Mouse (Mus musculus) heart, adult 2 months (tissue): Measurements from ENCODE around the gene Impg1. TPM values are rescaled to one million over a fixed set of nuclear protein-coding genes. Genes with fewer than 3 reads are reported as not detected.

Experiments used
- DNase-seq, 2 experiments: peaks; one replicate each; pipeline ENCODE4 v3.0.0; 2021
- H3K27ac ChIP-seq: fragments of 200-600 bp; 2 replicates; pipeline ENCODE4 v1.8.1; 2022
- H3K27me3 ChIP-seq: fragments of 200-500 bp; 2 replicates; pipeline ENCODE4 v1.6.1; 2012; ENCODE audit warnings: mild to moderate bottlenecking, low read length, inconsistent platforms, mixed read lengths; ENCODE audit not compliant: control insufficient read depth, insufficient read depth
- H3K36me3 ChIP-seq: fragments of 200-500 bp; 2 replicates; pipeline ENCODE4 v1.6.1; 2012; ENCODE audit warnings: low read length, inconsistent platforms; ENCODE audit not compliant: control insufficient read depth, insufficient read depth
- H3K4me1 ChIP-seq: fragments of 200-500 bp; 2 replicates; pipeline ENCODE4 v1.6.1; 2011; ENCODE audit warnings: low read length; ENCODE audit not compliant: control insufficient read depth, insufficient read depth
- H3K4me3 ChIP-seq: fragments of 200-600 bp; 2 replicates; pipeline ENCODE4 v1.8.1; 2022
- H3K79me2 ChIP-seq: fragments of 200-500 bp; replicated peaks from 2 replicates; pipeline ENCODE4 v1.6.1; 2012; ENCODE audit warnings: mild to moderate bottlenecking, inconsistent platforms, low read length, moderate library complexity, mixed read lengths; ENCODE audit not compliant: control insufficient read depth, insufficient read depth
- H3K9ac ChIP-seq: fragments of 200-500 bp; 2 replicates; pipeline ENCODE4 v1.6.1; 2012; ENCODE audit warnings: low read depth, mild to moderate bottlenecking, control low read depth, inconsistent platforms, low read length, mixed read lengths
- CTCF ChIP-seq: fragments of 200-600 bp; IDR thresholded peaks from 2 replicates; pipeline ENCODE4 v1.8.1; 2022; ENCODE audit warnings: antibody characterized with exemption, mild to moderate bottlenecking, moderate library complexity
- EP300 ChIP-seq: fragments of 200-500 bp; IDR thresholded peaks from 2 replicates; pipeline ENCODE4 v1.6.1; 2011; ENCODE audit warnings: low read depth, low read length, control low read depth; ENCODE audit not compliant: insufficient read depth
- POLR2A ChIP-seq: fragments of 200-500 bp; IDR thresholded peaks from 2 replicates; pipeline ENCODE4 v1.6.1; 2011; ENCODE audit warnings: mild to moderate bottlenecking, low read depth, low read length, control low read depth; ENCODE audit not compliant: insufficient read depth
- WGBS: fragments of 180-500 bp; shearing (Covaris S2); methylation state at CpG from one replicate; pipeline ENCODE4 v1.1.7; 2018; 5-methylcytosine and 5-hydroxymethylcytosine counted together
- intact Hi-C: fragments of 180-260 bp; cut with DNase I; formaldehyde crosslinking; loops from one replicate; pipeline ENCODE4 v1.15.1; 2025
- polyA plus RNA-seq: library from polyadenylated mRNA; depleted of rRNA; stranded (reverse); fragments of >200 nt; gene quantifications from 2 replicates; pipeline ENCODE4 v1.2.3, GENCODE M21; 2012
- total RNA-seq, 2 experiments: library from RNA; stranded (reverse); gene quantifications; 2 replicates each; pipeline ENCODE4 v1.2.3; 2021

Gene Impg1
- total and polyA plus RNA-seq, 3 experiments = not detected

- H3K27ac ChIP-seq = no peak overlapping the region
- intact Hi-C loops = no loop called here
- DNase-seq = no peak
- no peak overlapping the region for H3K4me3 ChIP-seq
- 87% methylated on average over 2 of the region's 2 CpGs for whole genome bisulfite sequencing
- H3K36me3 ChIP-seq = no peaks in the 10 kb centered on the region
- H3K27me3 ChIP-seq = no peaks in the 10 kb centered on the region
- no peaks in the 10 kb centered on the region for H3K4me1 ChIP-seq
- no peak overlapping the region for H3K9ac ChIP-seq
- TF ChIP-seq CTCF = no peak
- no peak for TF ChIP-seq POLR2A
- TF ChIP-seq EP300 = no peak
- no peaks in the 10 kb centered on the region for H3K79me2 ChIP-seq
Observed at GRCm38 (mm10) chr9:80380078-80380645, 85.1 kb downstream of the Impg1 start.

DNA sequence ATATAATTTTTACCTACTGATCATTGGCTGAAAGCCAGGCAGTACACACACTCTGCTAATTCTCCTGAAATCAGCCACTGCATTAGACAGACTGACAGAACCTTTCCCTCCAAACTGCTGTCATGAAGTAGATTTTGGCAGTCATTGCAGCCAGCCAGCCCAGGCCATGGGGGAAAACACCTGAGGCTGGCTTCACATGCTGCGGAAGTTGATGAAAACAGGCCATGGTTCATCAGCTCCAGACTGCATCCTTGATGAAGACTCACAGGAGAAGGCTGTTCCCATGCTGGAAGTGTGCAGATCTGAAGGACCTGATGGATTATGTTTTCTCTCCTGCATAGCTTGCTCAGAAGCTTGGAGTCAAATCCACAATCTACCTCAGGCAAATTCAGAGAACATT, 91.2 kb downstream of the Impg1 start:
- Histone ChIP-seq H3K4me1 (no peaks in the 10 kb centered on the region), H3K36me3 (no peaks in the 10 kb centered on the region), H3K27ac (no peak overlapping the region), H3K4me3 (no peak overlapping the region), H3K79me2 (no peaks in the 10 kb centered on the region), H3K9ac (no peak overlapping the region), H3K27me3 (no peaks in the 10 kb centered on the region)
- intact Hi-C loops = no loop called here
- 100% methylated on average over 1 of the region's 1 CpGs for WGBS
- no peak for DNase-seq
- TF ChIP-seq POLR2A (no peak), EP300 (no peak), CTCF (no peak)

- Histone ChIP-seq H3K27me3 (no peaks in the 10 kb centered on the region), H3K4me3 (no peak overlapping the region), H3K79me2 (no peaks in the 10 kb centered on the region), H3K9ac (no peak overlapping the region), H3K4me1 (no peaks in the 10 kb centered on the region), H3K27ac (no peak overlapping the region), H3K36me3 (no peaks in the 10 kb centered on the region)
- intact Hi-C loops = no loop called here
- 54% methylated on average over 5 of the region's 5 CpGs for WGBS
- no peak for DNase-seq
- TF ChIP-seq CTCF = no peak
- TF ChIP-seq POLR2A = no peak
- no peak for TF ChIP-seq EP300
Observed at GRCm38 (mm10) chr9:80373304-80373739, 92.0 kb downstream of the Impg1 start.

GRCm38 (mm10) chr9:80368636-80369035, 96.6 kb downstream of the Impg1 start:
- no peak overlapping the region for H3K9ac ChIP-seq
- H3K27me3 ChIP-seq = no peaks in the 10 kb centered on the region
- DNase-seq = no peak
- intact Hi-C loops = no loop called here
- H3K27ac ChIP-seq = no peak overlapping the region
- no peaks in the 10 kb centered on the region for H3K36me3 ChIP-seq
- no peaks in the 10 kb centered on the region for H3K79me2 ChIP-seq
- no peaks in the 10 kb centered on the region for H3K4me1 ChIP-seq
- 38% methylated on average over 2 of the region's 2 CpGs for WGBS
- no peak overlapping the region for H3K4me3 ChIP-seq
- TF ChIP-seq POLR2A = no peak
- TF ChIP-seq CTCF = no peak
- no peak for TF ChIP-seq EP300

DNA sequence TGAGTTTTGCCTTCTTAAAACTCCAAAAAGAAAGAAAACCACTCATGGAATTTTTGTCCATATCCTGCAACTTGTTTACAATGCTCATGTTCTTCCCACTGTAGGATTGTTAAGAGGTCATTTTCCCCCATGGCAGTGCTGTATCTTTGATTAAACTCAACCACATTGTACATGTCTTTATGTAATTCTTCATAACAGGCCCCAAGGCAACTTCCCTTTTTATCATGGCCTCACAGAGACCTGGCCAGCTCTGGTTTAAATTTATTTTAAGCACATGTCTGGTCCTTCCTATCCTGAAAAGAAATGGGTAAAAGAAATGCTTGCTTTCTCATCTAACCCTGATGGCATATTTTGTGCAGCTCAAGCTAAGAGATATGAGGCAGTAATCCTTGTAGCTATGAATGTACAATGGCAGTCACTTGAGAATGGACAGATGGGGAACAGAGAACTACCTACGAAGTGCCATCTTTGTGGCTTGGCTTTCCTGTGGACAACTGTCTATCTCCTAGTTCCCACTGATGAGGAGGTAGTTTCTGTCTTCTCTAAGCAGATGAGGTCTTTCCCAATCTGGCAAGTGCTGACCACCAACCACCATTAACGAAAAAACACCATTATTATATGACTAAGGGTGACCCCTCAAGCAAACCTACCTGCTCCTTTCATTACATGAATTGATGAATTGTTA, 97.6 kb downstream of the Impg1 start:
- Histone ChIP-seq H3K4me1 (no peaks in the 10 kb centered on the region), H3K9ac (no peak overlapping the region), H3K36me3 (no peaks in the 10 kb centered on the region), H3K79me2 (no peaks in the 10 kb centered on the region), H3K27ac (no peak overlapping the region), H3K27me3 (no peaks in the 10 kb centered on the region), H3K4me3 (no peak overlapping the region)
- TF ChIP-seq POLR2A = no peak
- no peak for TF ChIP-seq EP300
- no peak for TF ChIP-seq CTCF
- intact Hi-C loops = no loop called here
- DNase-seq = no peak
- 92% methylated on average over 2 of the region's 2 CpGs for WGBS

GRCm38 (mm10) chr9:80360063-80360462, 105.2 kb downstream of the Impg1 start:
- no peak for TF ChIP-seq POLR2A
- no peak for TF ChIP-seq EP300
- TF ChIP-seq CTCF = no peak
- DNase-seq = no peak
- Histone ChIP-seq H3K4me3 (no peak overlapping the region), H3K4me1 (no peaks in the 10 kb centered on the region), H3K9ac (no peak overlapping the region), H3K79me2 (no peaks in the 10 kb centered on the region), H3K27ac (no peak overlapping the region), H3K27me3 (no peaks in the 10 kb centered on the region), H3K36me3 (no peaks in the 10 kb centered on the region)
- intact Hi-C loops = no loop called here
